15 mouse cellular contexts compared by ENCODE assay signal in genomic region chr1:176939901-176940341, GRCm38 (mm10).
DNase-seq lines count a peak whose midpoint lies in the region; ATAC-seq and TF ChIP-seq lines count a peak whose summit lies in the region.
"Had no signal": no experiment of that assay in that cellular context is flagged by ENCODE, and none has a peak within 500 bp of the region (broad histone marks: within the 10 kb centered on the region; RNA-seq: fewer than 3 reads in every experiment).

No protein-coding gene starts in this region.

- no peak overlapping the region for H3K4me2 ChIP-seq in forebrain, embryonic 16.5 days (ENCODE audit: low read length)
- H3K4me2 ChIP-seq: hindbrain, embryonic 15.5 days had no signal

- no peak for TF ChIP-seq CTCF in brain, embryonic 14.5 days (IDR thresholded peaks at IDR 0.05; ENCODE audit: borderline replicate concordance, extremely low read depth, insufficient read depth, insufficient read length)

- no peak for DNase-seq in cerebellum, adult 11 months
- DNase-seq in gastrocnemius, adult 8-10 months (ENCODE audit: low spot score in 2 of 2) = peak; percentile 11 to 14
- DNase-seq in gastrocnemius, postnatal 14 days = no peak
- peak; percentile 75 for DNase-seq in brain, embryonic 14.5 days (ENCODE audit: low read depth)
- DNase-seq in lung, postnatal 25 days (ENCODE audit: low spot score) = no peak
- no peak for DNase-seq in adrenal gland, postnatal 10 days
- DNase-seq: heart, adult 18-20 months; kidney, adult 18-20 months; lung, postnatal 10 days had no signal

- 53% methylated on average over 8 of the region's 8 CpGs for WGBS in forebrain, embryonic 16.5 days

- H3K9me3 ChIP-seq in forebrain, embryonic 16.5 days (ENCODE audit: control insufficient read depth, low read length) = no peaks in the 10 kb centered on the region
- H3K9me3 ChIP-seq: hindbrain, embryonic 15.5 days; limb, embryonic 10.5 days had no signal

- no peak for TF ChIP-seq POLR2A in brain, embryonic 14.5 days (IDR thresholded peaks at IDR 0.05; ENCODE audit: borderline replicate concordance, extremely low read depth, insufficient read depth, insufficient read length, poor library complexity, severe bottlenecking)

- peak; percentile 54 for ATAC-seq in cerebellum, adult (ENCODE audit: insufficient number of reproducible peaks, low FRiP score, low TSS enrichment)
- peak; percentile 46; the same call in 1 of the 2 replicates for ATAC-seq in forebrain, embryonic 16.5 days
- ATAC-seq: Patski had no signal

- H3K4me1 ChIP-seq in forebrain, embryonic 16.5 days (replicated peaks; ENCODE audit: control insufficient read depth, insufficient read depth, low read length) = peaks cover 22% of the 10 kb centered on the region
- H3K4me1 ChIP-seq: limb, embryonic 10.5 days had no signal

- H3K9ac ChIP-seq in forebrain, embryonic 16.5 days (replicated peaks; ENCODE audit: low read depth, low read length) = no peak overlapping the region
- H3K9ac ChIP-seq: hindbrain, embryonic 15.5 days; liver, embryonic 14.5 days had no signal

- H3K4me3 ChIP-seq in forebrain, embryonic 16.5 days (replicated peaks; ENCODE audit: low read length) = no peak overlapping the region
- H3K4me3 ChIP-seq: hindbrain, embryonic 15.5 days; limb, embryonic 10.5 days had no signal

- intact Hi-C loops in gastrocnemius, postnatal 14 days (cut with DNase I; ENCODE audit: low total_unique reads) = no loop called here

- peak overlapping the region; percentile 79 for H3K27ac ChIP-seq in forebrain, embryonic 16.5 days (ENCODE audit: low read length)
- H3K27ac ChIP-seq: hindbrain, embryonic 15.5 days; limb, embryonic 10.5 days; liver, embryonic 14.5 days had no signal

- H3K27me3 ChIP-seq in forebrain, embryonic 16.5 days (replicated peaks; ENCODE audit: control insufficient read depth, insufficient read depth, low read length) = no peaks in the 10 kb centered on the region
- H3K27me3 ChIP-seq: hindbrain, embryonic 15.5 days; Patski had no signal

- H3K36me3 ChIP-seq in forebrain, embryonic 16.5 days (ENCODE audit: control insufficient read depth, insufficient read depth) = no peaks in the 10 kb centered on the region
- H3K36me3 ChIP-seq: hindbrain, embryonic 15.5 days; limb, embryonic 10.5 days had no signal

Comparison
In these comparisons a context has a peak if more than half of its experiments do, and no peak if none do; other contexts are left out.
1. DNase-seq: peak in gastrocnemius, adult 8-10 months (2 of 2) and brain, embryonic 14.5 days (single experiment); none in cerebellum, adult 11 months (single experiment), gastrocnemius, postnatal 14 days (single experiment), lung, postnatal 25 days (single experiment) and adrenal gland, postnatal 10 days (single experiment).